Mouse (Mus musculus): ENCODE data around the gene Mpp6. TPM values are rescaled to one million over a fixed set of nuclear protein-coding genes. Genes with fewer than 3 reads are reported as not detected.

Gene Mpp6
- polyA plus RNA-seq, 1 experiment = not detected

GRCm38 (mm10) chr6:50228180-50228579 is 118.1 kb downstream of the Mpp6 start:
- no peak overlapping the region for H3K4me3 ChIP-seq (ENCODE audit: insufficient read depth, low read depth, low read length)
- TF ChIP-seq CTCF (IDR thresholded peaks at IDR 0.05; ENCODE audit: insufficient read depth, low read depth, low read length) = no peak
- TF ChIP-seq POLR2A (IDR thresholded peaks at IDR 0.05; ENCODE audit: insufficient read depth, low read depth, low read length) = no peak
- no peak overlapping the region for H3K27ac ChIP-seq (ENCODE audit: insufficient read depth, low read depth, low read length)
- H3K4me1 ChIP-seq (ENCODE audit: control insufficient read depth, insufficient read depth, low read length) = no peaks in the 10 kb centered on the region
- 87% methylated on average over 5 of the region's 5 CpGs for WGBS

GRCm38 (mm10) chr6:50231288-50231687 is 121.2 kb downstream of the Mpp6 start:
- no peak for TF ChIP-seq POLR2A (IDR thresholded peaks at IDR 0.05; ENCODE audit: insufficient read depth, low read depth, low read length)
- TF ChIP-seq CTCF (IDR thresholded peaks at IDR 0.05; ENCODE audit: insufficient read depth, low read depth, low read length) = no peak
- no peak overlapping the region for H3K4me3 ChIP-seq (ENCODE audit: insufficient read depth, low read depth, low read length)
- H3K27ac ChIP-seq (ENCODE audit: insufficient read depth, low read depth, low read length) = no peak overlapping the region
- H3K4me1 ChIP-seq (ENCODE audit: control insufficient read depth, insufficient read depth, low read length) = no peaks in the 10 kb centered on the region
- WGBS = 94% methylated on average over 5 of the region's 5 CpGs

DNA sequence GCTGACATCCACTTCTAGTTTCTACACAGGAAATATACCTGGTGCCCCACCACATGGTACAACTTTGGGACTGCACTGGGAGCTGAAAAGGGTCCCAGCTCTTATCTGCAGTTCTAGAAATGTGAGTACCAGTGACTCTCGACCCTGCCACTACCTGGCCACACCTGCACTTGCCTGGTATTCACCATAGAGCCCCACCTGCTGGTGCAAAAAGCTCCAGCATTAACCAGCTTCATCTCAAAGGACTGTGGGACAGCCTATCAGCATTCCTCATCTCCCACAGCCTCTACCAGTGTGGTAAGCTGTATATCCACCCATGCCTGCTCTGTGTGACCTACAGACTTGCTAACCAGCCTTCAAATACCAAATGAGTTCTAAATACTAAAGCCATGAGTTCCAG is 122.9 kb downstream of the Mpp6 start:
- no peak overlapping the region for H3K4me3 ChIP-seq (ENCODE audit: insufficient read depth, low read depth, low read length)
- TF ChIP-seq CTCF (IDR thresholded peaks at IDR 0.05; ENCODE audit: insufficient read depth, low read depth, low read length) (no peak), POLR2A (IDR thresholded peaks at IDR 0.05; ENCODE audit: insufficient read depth, low read depth, low read length) (no peak)
- no peaks in the 10 kb centered on the region for H3K4me1 ChIP-seq (ENCODE audit: control insufficient read depth, insufficient read depth, low read length)
- WGBS = 66% methylated on average over 1 of the region's 1 CpGs
- H3K27ac ChIP-seq (ENCODE audit: insufficient read depth, low read depth, low read length) = no peak overlapping the region

GRCm38 (mm10) chr6:50237963-50238362 is 127.9 kb downstream of the Mpp6 start:
- Histone ChIP-seq H3K4me3 (ENCODE audit: insufficient read depth, low read depth, low read length) (no peak overlapping the region), H3K4me1 (ENCODE audit: control insufficient read depth, insufficient read depth, low read length) (no peaks in the 10 kb centered on the region), H3K27ac (ENCODE audit: insufficient read depth, low read depth, low read length) (no peak overlapping the region)
- 71% methylated on average over 2 of the region's 2 CpGs for WGBS
- TF ChIP-seq CTCF (IDR thresholded peaks at IDR 0.05; ENCODE audit: insufficient read depth, low read depth, low read length) = no peak
- no peak for TF ChIP-seq POLR2A (IDR thresholded peaks at IDR 0.05; ENCODE audit: insufficient read depth, low read depth, low read length)

- H3K4me1 ChIP-seq (ENCODE audit: control insufficient read depth, insufficient read depth, low read length) = 0 out of 2 replicates have a peak, but pooled peaks cover 2% of the 10 kb centered on the region
- no peak overlapping the region for H3K4me3 ChIP-seq (ENCODE audit: insufficient read depth, low read depth, low read length)
- TF ChIP-seq POLR2A (IDR thresholded peaks at IDR 0.05; ENCODE audit: insufficient read depth, low read depth, low read length) (no peak), CTCF (IDR thresholded peaks at IDR 0.05; ENCODE audit: insufficient read depth, low read depth, low read length) (no peak)
- WGBS = 95% methylated on average over 2 of the region's 2 CpGs
- no peak overlapping the region for H3K27ac ChIP-seq (ENCODE audit: insufficient read depth, low read depth, low read length)
Measured at GRCm38 (mm10) chr6:50239902-50240301, 129.9 kb downstream of the Mpp6 start.

DNA sequence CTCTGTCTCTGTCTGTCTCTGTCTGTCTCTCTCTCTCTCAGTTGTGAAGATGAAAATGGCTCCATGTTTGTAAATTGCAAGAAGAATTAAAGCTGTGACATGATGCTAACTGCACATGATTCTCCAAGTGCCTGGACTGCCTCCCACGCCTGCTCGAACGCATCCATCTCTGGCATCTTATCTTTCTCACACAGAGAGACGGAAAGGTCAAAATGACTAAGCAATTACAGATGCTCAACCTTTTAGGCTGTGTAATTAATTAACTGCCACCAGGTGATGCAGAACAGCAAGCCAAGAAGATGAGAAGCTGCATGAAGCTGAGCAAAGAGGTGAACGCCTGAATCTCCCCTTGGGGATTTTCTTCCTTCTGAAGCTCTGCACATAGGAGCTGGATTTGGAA is 130.4 kb downstream of the Mpp6 start:
- WGBS = 89% methylated on average over 5 of the region's 5 CpGs
- Histone ChIP-seq H3K27ac (ENCODE audit: insufficient read depth, low read depth, low read length) (no peak overlapping the region), H3K4me1 (ENCODE audit: control insufficient read depth, insufficient read depth, low read length) (0 out of 2 replicates have a peak, but pooled peaks cover 2% of the 10 kb centered on the region), H3K4me3 (ENCODE audit: insufficient read depth, low read depth, low read length) (no peak overlapping the region)
- TF ChIP-seq CTCF (IDR thresholded peaks at IDR 0.05; ENCODE audit: insufficient read depth, low read depth, low read length) = no peak
- TF ChIP-seq POLR2A (IDR thresholded peaks at IDR 0.05; ENCODE audit: insufficient read depth, low read depth, low read length) = no peak

DNA sequence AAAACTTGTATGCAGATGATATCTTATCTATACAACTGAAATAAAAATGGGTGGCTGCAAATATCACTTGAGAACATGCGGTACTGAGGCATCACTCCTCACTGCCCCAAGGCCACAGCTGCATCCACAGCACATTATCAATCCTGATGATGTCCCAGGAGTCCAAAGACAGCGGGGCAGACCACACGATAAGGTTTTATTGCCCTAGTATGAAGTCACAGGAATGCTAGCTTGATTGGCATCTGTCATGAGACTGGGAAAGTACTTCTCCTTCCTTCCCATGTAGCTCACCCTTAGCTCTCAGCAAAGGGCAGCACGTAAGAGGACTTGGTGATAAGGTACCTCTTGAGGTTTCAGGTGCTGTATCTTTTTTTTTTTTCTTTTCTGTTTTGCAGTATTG is 134.1 kb downstream of the Mpp6 start:
- TF ChIP-seq CTCF (IDR thresholded peaks at IDR 0.05; ENCODE audit: insufficient read depth, low read depth, low read length) (no peak), POLR2A (IDR thresholded peaks at IDR 0.05; ENCODE audit: insufficient read depth, low read depth, low read length) (no peak)

DNA sequence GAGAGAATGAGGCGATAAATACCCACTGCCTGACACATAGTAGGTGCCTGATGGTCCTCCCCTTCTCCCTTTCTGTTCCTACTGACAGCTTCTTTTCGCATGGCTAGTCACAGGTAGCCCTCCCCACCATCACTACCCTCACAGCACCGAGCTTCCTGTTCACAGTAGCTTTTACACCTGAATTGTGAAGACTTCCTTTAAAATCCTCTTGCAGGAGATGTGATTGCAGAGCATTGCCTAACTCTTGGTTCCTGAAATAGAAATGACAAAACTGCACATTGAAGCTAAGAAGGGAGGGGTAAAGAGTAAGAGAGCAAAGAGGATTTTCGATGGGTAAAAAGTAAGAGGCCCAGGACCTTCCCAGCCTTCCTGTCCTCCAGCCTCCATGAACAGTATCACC is 134.9 kb downstream of the Mpp6 start:
- 68% methylated on average over 4 of the region's 4 CpGs for WGBS
- TF ChIP-seq POLR2A (IDR thresholded peaks at IDR 0.05; ENCODE audit: insufficient read depth, low read depth, low read length) (no peak), CTCF (IDR thresholded peaks at IDR 0.05; ENCODE audit: insufficient read depth, low read depth, low read length) (no peak)
- Histone ChIP-seq H3K4me1 (ENCODE audit: control insufficient read depth, insufficient read depth, low read length) (0 out of 2 replicates have a peak, but pooled peaks cover 2% of the 10 kb centered on the region), H3K27ac (ENCODE audit: insufficient read depth, low read depth, low read length) (no peak overlapping the region), H3K4me3 (ENCODE audit: insufficient read depth, low read depth, low read length) (no peak overlapping the region)

More for the DNA sequence above, 134.1 kb downstream of the Mpp6 start:
- H3K4me3 ChIP-seq (ENCODE audit: insufficient read depth, low read depth, low read length) = no peak overlapping the region
- WGBS = 96% methylated on average over 4 of the region's 4 CpGs
- H3K27ac ChIP-seq (ENCODE audit: insufficient read depth, low read depth, low read length) = no peak overlapping the region
- 0 out of 2 replicates have a peak, but pooled peaks cover 2% of the 10 kb centered on the region for H3K4me1 ChIP-seq (ENCODE audit: control insufficient read depth, insufficient read depth, low read length)

DNA sequence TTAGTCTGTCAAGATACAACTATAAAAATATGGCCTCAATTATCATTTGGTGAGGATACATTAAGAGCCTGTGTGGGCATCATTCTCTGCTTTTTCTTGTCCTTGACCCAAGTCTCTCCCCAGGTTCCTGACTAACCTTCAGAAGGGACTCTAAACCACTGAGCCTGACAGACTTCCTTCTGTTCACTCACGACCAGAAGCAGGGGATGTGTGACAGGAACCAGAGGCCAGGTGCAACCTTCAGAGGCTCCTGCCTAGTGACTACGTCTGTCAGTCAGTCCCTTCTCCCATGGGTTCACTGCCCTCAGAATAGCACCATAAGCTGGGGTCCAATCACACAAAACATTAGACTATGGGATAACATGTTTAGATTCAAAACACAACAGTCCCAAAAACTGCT is 137.3 kb downstream of the Mpp6 start:
- Histone ChIP-seq H3K4me3 (ENCODE audit: insufficient read depth, low read depth, low read length) (no peak overlapping the region), H3K4me1 (ENCODE audit: control insufficient read depth, insufficient read depth, low read length) (0 out of 2 replicates have a peak, but pooled peaks cover 2% of the 10 kb centered on the region), H3K27ac (ENCODE audit: insufficient read depth, low read depth, low read length) (no peak overlapping the region)
- TF ChIP-seq CTCF (IDR thresholded peaks at IDR 0.05; ENCODE audit: insufficient read depth, low read depth, low read length) (no peak), POLR2A (IDR thresholded peaks at IDR 0.05; ENCODE audit: insufficient read depth, low read depth, low read length) (no peak)
- WGBS = 91% methylated on average over 2 of the region's 2 CpGs

DNA sequence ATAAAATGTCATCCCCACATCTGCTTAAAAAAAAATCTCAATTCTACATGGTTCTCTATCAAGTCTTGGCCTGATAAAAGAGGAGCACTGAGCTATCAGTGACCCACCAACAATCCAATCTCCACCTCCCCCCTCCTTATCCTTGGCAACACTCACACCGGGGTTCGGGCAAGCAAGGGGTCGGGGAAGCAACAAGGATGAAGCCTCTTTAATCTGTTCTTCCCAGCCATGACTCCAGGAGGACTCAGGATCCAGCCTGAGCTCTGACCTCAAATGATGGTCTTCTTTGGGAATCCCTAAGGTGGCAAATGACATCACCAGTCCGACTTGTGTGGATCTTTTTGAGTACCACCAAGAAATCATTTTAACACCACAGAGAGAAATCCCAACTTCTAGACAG is 137.8 kb downstream of the Mpp6 start:
- no peak overlapping the region for H3K4me3 ChIP-seq (ENCODE audit: insufficient read depth, low read depth, low read length)
- 95% methylated on average over 4 of the region's 4 CpGs for WGBS
- TF ChIP-seq CTCF (IDR thresholded peaks at IDR 0.05; ENCODE audit: insufficient read depth, low read depth, low read length) (no peak), POLR2A (IDR thresholded peaks at IDR 0.05; ENCODE audit: insufficient read depth, low read depth, low read length) (no peak)
- 0 out of 2 replicates have a peak, but pooled peaks cover 3% of the 10 kb centered on the region for H3K4me1 ChIP-seq (ENCODE audit: control insufficient read depth, insufficient read depth, low read length)
- H3K27ac ChIP-seq (ENCODE audit: insufficient read depth, low read depth, low read length) = no peak overlapping the region

Other genes with a start within 250 kb of the Mpp6 start
- not detected in 2 replicates for gene Gsdme, start 153.6 kb downstream of the Mpp6 start, polyA plus RNA-seq (2012; ENCODE audit: insufficient read depth, insufficient read length, low replicate concordance, missing spikeins)